Mouse (Mus musculus) forebrain, embryonic 10.5 days (tissue): ENCODE measurements at regions not wholly inside any gene's neighbourhood (a gene's known extent, or its start where the extent isn't known, plus 50 kb on each side); places are given as distances from the start of the nearest gene placed in this dataset.

Experiments used
- DNase-seq: peaks from one replicate; pipeline ENCODE4 v3.0.0-alpha.2; 2017; ENCODE audit warnings: low spot score; ENCODE audit errors: extremely low spot score
- H3K27ac ChIP-seq: fragments of 300-500 bp; sonication (generic); 2 replicates; pipeline ENCODE4 v1.5.1; 2016; ENCODE audit warnings: mild to moderate bottlenecking
- H3K27me3 ChIP-seq: fragments of 300-500 bp; sonication (generic); 2 replicates; pipeline ENCODE4 v1.6.1; 2016; ENCODE audit warnings: mild to moderate bottlenecking; ENCODE audit not compliant: poor library complexity, severe bottlenecking
- H3K36me3 ChIP-seq: fragments of 300-500 bp; sonication (generic); replicated peaks from 2 replicates; pipeline ENCODE4 v1.6.1; 2016; ENCODE audit warnings: mild to moderate bottlenecking, moderate library complexity
- H3K4me1 ChIP-seq: fragments of 300-500 bp; sonication (generic); 2 replicates; pipeline ENCODE4 v1.6.1; 2016
- H3K4me3 ChIP-seq: fragments of 300-500 bp; sonication (generic); 2 replicates; pipeline ENCODE4 v1.5.1; 2016; ENCODE audit warnings: mild to moderate bottlenecking, moderate library complexity
- H3K9me3 ChIP-seq: fragments of 300-500 bp; sonication (generic); 2 replicates; pipeline ENCODE4 v1.6.1; 2016; ENCODE audit warnings: mild to moderate bottlenecking, moderate library complexity
- WGBS: fragments of 180-500 bp; shearing (Covaris S2); methylation state at CpG from one replicate; pipeline ENCODE4 v1.1.7; 2016; 5-methylcytosine and 5-hydroxymethylcytosine counted together

DNA sequence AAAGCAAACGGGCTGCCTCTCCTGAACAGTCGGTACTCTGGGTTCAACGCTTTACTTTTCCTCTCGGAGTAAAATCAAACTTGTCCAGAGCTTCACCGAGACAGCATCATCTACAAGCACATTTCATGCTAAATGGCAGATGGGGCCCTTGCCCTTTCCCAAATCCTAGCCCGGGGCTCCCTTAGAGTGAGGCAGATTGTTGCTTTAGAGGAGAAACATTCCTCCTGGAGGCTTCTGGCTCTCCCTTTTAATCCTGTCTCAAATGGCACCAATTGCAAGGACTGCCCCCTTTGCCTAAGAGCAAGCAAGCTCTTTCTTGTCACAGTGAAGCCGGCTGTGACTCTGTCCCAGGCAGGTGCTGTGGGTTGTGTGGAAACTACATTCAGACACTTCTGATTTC, 255.5 kb upstream of the Sox11 start:
- H3K4me1 ChIP-seq = peaks cover 31% of the 10 kb centered on the region
- 50% methylated on average over 7 of the region's 7 CpGs for WGBS

DNA sequence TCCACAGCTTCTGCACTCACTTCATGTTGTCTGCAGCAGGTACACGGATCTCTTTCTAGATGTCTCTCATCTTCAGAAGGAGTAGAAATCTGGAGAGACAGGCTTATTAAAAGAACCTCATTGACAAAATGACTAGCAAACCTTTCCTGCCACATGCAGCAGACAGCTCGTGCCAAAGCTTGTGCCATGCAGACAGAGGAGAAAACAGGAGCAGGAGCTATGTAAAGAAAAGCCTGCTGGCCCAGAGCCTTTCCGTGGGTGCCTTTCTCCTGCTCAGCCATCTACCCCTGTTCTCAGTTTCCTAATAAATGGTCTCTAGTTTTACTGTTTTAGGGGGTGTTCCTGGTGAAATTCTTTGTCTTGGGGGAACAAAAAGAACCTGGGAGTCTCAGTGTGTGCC, 254.9 kb upstream of the Sox11 start:
- H3K27me3 ChIP-seq = no peaks in the 10 kb centered on the region
- H3K4me3 ChIP-seq = no peak overlapping the region
- H3K36me3 ChIP-seq = no peaks in the 10 kb centered on the region
- peak overlapping the region; percentile 76 for H3K27ac ChIP-seq
- peaks cover 31% of the 10 kb centered on the region for H3K4me1 ChIP-seq
- H3K9me3 ChIP-seq = no peaks in the 10 kb centered on the region
- no peak for DNase-seq
- 52% methylated on average over 3 of the region's 3 CpGs for WGBS

More for the DNA sequence above, 255.5 kb upstream of the Sox11 start:
- 0 out of 2 replicates have a peak, but pooled peaks cover 2% of the 10 kb centered on the region for H3K9me3 ChIP-seq
- no peak overlapping the region for H3K4me3 ChIP-seq
- no peaks in the 10 kb centered on the region for H3K27me3 ChIP-seq
- H3K36me3 ChIP-seq = no peaks in the 10 kb centered on the region
- DNase-seq = peak; percentile 19
- peak overlapping the region; percentile 76 for H3K27ac ChIP-seq

DNA sequence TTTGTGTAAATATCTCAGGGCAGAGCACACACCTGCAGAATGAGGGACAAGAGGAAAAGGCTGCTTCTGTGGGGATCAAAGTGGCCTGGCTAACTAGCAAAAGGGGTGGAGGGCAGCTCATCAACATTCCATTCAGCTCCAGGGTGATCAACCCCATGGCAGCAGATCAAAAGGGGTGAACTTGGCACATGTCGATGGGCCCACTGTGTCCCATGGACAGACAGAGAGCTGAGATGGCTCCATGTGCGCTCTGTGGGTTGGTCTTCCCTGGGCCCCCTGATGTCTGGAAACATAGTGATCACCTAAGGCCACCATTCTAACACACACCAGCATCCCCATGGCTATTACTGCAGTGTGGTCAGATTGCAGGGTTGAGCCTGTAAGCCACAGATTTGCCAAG, 253.2 kb upstream of the Sox11 start:
- whole genome bisulfite sequencing = 74% methylated on average over 2 of the region's 2 CpGs

DNA sequence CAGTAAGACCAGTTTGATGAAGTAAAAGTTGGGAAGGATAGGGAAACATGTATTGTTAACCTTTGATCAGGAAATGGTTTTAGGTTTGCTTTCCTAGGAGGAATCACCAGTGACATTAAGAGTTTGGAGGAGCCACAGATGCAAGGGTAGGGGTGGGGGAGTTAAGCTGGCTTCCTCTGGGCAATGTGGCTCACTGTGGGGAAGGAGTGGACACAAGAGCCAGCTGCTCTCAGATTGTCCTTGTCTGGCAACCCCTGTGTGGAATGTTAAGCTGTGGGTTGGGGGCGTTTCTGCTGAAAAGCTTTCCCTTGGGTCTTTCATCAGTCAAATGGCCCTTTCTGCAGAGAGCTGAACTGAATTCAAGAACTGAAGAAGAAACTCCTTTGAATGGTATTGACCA, 251.1 kb upstream of the Sox11 start:
- no peak overlapping the region for H3K27ac ChIP-seq
- WGBS = 56% methylated on average over 1 of the region's 1 CpGs

More for the DNA sequence above, 253.2 kb upstream of the Sox11 start:
- no peak for DNase-seq
- no peaks in the 10 kb centered on the region for H3K27me3 ChIP-seq
- H3K27ac ChIP-seq = peak overlapping the region; percentile 56; the same call in 1 of the 2 replicates
- H3K4me1 ChIP-seq = peaks cover 31% of the 10 kb centered on the region
- H3K36me3 ChIP-seq = no peaks in the 10 kb centered on the region
- H3K4me3 ChIP-seq = no peak overlapping the region
- no peaks in the 10 kb centered on the region for H3K9me3 ChIP-seq

DNA sequence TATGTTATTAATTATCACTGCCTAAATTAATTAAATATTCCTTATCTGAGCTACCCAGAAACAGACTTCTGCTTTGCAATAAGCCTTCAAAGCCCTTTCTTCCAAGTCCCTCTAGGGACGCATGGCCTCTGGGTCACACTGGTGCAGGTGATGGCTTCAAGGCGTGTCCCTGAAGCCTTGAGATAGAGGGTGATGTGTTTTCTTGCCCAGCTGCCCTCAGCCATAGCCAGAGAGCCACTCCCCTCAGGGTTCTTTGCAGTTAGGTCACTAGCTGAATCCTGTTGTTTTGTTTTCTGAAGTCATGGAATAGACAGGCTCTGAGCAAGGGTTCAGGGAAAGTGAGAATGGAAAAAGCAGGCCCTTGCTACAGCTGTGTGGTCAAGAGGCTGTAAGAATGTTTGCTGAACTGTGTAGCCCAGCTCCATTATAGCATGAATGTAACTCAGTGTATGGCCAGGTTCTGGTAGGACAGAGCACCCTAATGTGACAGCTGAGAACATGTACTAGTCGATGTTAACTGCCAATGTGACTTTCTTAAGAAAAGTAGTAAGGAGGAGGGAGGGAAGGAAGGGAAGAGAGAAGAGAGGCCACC, 233.8 kb upstream of the Sox11 start:
- H3K27me3 ChIP-seq = no peaks in the 10 kb centered on the region
- WGBS = 72% methylated on average over 3 of the region's 3 CpGs
- H3K4me1 ChIP-seq = peaks cover 23% of the 10 kb centered on the region
- DNase-seq = peak; percentile 17
- H3K36me3 ChIP-seq = no peaks in the 10 kb centered on the region
- H3K27ac ChIP-seq = peak overlapping the region; percentile 70
- no peaks in the 10 kb centered on the region for H3K9me3 ChIP-seq
- H3K4me3 ChIP-seq = no peak overlapping the region

More for the DNA sequence above, 251.1 kb upstream of the Sox11 start:
- no peak for DNase-seq
- H3K36me3 ChIP-seq = no peaks in the 10 kb centered on the region
- H3K4me3 ChIP-seq = no peak overlapping the region
- peaks cover 26% of the 10 kb centered on the region for H3K4me1 ChIP-seq
- no peaks in the 10 kb centered on the region for H3K9me3 ChIP-seq
- H3K27me3 ChIP-seq = no peaks in the 10 kb centered on the region

DNA sequence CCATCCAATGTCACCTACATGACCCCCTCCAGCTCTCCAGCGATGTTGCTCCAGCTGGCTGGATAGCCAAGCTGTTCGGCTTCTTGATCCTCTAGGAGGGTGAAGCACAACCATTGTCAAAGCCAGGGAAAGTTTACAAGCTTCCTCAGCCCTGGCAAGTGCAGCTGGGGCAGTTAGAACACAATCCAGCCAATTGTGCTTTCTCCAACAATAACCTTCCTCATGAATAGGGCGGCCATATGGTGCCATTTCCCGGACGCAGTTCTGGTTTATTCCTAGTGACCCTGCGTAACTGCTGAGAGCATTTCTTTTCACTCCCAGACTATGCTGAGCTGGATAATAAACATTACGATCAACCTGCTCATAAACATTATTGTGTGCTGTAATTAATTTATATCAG, 233.3 kb upstream of the Sox11 start:
- Histone ChIP-seq H3K9me3 (no peaks in the 10 kb centered on the region), H3K4me1 (peaks cover 23% of the 10 kb centered on the region), H3K27me3 (no peaks in the 10 kb centered on the region), H3K36me3 (no peaks in the 10 kb centered on the region), H3K4me3 (no peak overlapping the region), H3K27ac (peak overlapping the region; percentile 70; the same call in 1 of the 2 replicates)
- DNase-seq = peak; percentile 39
- 52% methylated on average over 7 of the region's 7 CpGs for WGBS

DNA sequence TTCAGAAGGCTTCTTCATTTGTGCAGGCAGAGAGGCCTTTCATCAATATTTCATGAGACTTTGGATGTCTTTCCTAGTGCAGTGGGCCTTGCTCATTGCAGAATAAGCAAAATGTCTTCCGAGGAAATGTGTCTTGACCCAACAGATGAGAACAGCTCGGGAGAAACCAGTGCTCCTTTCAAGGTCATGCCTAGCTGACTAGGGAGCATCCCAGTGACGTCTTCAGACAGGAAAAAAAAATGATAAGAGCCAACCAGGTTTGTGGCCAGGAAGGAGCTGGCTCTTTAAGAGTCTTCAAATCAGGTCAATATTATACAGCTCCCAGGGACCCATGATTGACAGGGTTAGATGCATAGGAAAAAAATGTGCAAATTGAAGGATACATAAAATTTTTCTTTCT, 224.9 kb upstream of the Sox11 start:
- H3K27me3 ChIP-seq = no peaks in the 10 kb centered on the region
- H3K4me3 ChIP-seq = no peak overlapping the region
- 75% methylated on average over 3 of the region's 3 CpGs for WGBS
- no peaks in the 10 kb centered on the region for H3K9me3 ChIP-seq
- peak overlapping the region; percentile 87 for H3K27ac ChIP-seq
- H3K36me3 ChIP-seq = no peaks in the 10 kb centered on the region
- peaks cover 60% of the 10 kb centered on the region for H3K4me1 ChIP-seq
- DNase-seq = no peak

DNA sequence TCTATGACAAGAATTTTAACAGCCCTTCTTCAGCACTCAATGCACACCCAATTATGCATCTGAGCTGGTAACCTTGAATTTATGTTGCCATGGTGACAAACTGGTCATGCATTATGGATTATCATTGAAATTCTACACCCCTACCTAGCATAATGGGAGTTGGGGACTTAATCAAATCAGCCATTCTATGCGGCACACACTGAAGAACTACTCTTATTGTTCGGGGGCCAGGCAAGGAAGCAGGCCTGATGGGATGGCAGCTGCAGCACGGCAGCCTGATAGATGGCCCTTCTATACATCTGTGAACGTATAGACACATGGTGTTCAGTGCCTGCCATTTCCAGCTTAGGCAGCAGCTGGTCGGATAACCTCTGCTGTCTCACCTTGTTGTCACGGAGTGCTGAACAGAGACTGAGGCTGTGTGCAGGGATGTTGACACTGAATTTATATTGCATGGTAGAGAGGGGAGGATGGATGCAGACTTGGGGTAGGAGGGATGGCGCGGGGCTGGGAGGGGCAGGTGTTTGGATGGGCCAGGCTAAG, 223.7 kb upstream of the Sox11 start:
- 21% methylated on average over 8 of the region's 8 CpGs for WGBS
- Histone ChIP-seq H3K36me3 (no peaks in the 10 kb centered on the region), H3K9me3 (no peaks in the 10 kb centered on the region), H3K4me1 (peaks cover 60% of the 10 kb centered on the region), H3K27ac (peak overlapping the region; percentile 87), H3K27me3 (no peaks in the 10 kb centered on the region), H3K4me3 (peak overlapping the region; percentile 36)
- peak; percentile 64 for DNase-seq

DNA sequence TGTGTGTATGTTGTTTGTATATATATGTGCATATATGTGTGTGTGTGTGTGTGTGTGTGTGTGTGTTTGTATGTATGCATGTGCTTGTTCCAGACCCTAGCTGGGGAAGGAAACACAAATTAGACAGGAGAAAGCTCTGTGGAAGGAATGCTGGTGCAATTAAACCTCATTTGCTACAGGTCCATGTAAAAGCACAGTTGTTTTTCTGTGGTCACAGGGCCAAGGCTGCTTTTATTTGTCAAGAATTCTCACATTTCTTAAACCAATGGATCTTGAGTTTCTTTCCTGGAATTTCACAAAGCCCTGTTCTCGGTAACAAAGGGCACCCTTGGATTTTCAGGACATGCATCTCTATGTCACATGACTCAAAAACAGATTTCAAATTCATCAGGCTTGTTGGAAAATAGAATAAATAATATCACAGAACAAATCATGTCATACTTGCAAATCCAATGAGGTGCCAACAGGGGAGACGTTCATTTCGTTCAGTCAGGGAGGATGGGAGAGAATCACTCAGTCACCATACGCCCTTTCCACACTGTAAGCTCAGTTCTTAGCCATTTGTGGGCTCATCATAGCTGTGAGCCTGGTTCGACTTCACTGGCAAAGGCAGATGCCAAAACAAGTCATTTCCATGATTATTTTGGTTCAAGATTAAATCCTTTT, 222.4 kb upstream of the Sox11 start:
- WGBS = 65% methylated on average over 5 of the region's 5 CpGs

DNA sequence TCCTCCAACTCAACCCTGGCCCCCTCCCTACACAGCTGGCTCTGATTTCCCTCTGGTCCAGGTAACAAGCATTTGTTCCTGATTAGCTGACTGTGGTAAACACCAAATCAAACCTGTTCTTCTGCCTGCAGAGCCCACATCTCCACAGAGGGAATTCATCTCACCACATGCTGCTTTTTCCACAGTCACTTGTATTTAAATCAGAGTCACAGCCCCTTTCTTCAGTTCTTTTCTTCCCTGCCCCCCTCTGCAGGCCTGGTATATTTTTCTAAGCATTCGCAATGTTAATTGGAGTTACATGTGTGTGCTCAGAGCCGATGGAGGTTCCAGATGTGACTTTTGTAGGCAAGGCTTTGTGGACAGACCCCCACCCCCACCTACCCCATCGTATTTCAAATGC, 221.5 kb upstream of the Sox11 start:
- Histone ChIP-seq H3K27ac (peak overlapping the region; percentile 87), H3K9me3 (no peaks in the 10 kb centered on the region; the same call in 1 of the 2 replicates), H3K4me3 (no peak overlapping the region), H3K36me3 (no peaks in the 10 kb centered on the region), H3K27me3 (no peaks in the 10 kb centered on the region), H3K4me1 (peaks cover 60% of the 10 kb centered on the region)
- peak; percentile 27 for DNase-seq
- 39% methylated on average over 3 of the region's 3 CpGs for WGBS

More for the DNA sequence above, 222.4 kb upstream of the Sox11 start:
- Histone ChIP-seq H3K36me3 (no peaks in the 10 kb centered on the region), H3K27ac (peak overlapping the region; percentile 87), H3K27me3 (no peaks in the 10 kb centered on the region), H3K4me3 (no peak overlapping the region), H3K4me1 (peaks cover 60% of the 10 kb centered on the region), H3K9me3 (no peaks in the 10 kb centered on the region)
- DNase-seq = no peak

DNA sequence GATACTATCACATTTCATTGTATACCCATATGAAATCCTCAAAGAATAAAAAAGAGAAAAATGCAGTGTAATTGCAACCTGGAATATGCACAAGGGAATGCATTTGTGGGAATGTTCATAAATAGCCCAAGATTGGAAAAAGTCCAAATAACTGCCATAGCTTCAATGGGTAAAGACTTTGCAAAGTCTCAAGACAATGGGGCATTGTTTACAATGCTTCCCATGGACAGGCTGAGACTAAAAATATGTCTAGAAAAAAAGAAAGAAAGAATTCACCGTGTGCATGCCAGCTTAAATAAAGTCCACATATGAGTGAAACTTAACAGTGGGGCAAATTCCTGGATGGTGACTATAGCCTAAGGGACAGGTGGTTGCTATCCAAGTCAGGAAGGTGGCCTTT, 210.4 kb upstream of the Sox11 start:
- no peaks in the 10 kb centered on the region for H3K27me3 ChIP-seq
- H3K4me1 ChIP-seq = no peaks in the 10 kb centered on the region
- H3K4me3 ChIP-seq = no peak overlapping the region
- no peak for DNase-seq
- WGBS = 78% methylated on average over 1 of the region's 1 CpGs
- H3K27ac ChIP-seq = no peak overlapping the region
- no peaks in the 10 kb centered on the region for H3K9me3 ChIP-seq
- no peaks in the 10 kb centered on the region for H3K36me3 ChIP-seq

DNA sequence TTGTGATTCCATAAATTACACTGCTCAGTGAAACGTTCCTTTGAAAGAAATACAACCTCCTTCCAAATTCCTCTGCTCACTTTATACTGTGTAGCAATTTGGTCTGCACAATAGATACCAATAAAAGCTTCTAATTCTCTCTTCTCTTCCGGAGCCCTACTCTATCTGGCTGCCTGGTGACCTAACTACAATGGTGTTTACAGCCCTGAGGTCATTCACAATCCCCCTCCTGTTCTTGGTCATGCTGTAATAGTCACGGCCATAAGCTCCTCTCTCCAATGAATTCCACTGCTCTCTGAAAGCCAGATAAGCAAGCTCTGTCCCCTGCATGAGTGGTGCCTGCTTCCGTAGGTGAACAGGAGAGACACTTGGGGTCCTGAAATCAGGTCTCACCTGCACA, 195.8 kb upstream of the Sox11 start:
- Histone ChIP-seq H3K36me3 (no peaks in the 10 kb centered on the region), H3K9me3 (0 out of 2 replicates have a peak, but pooled peaks cover under 1% of the 10 kb centered on the region), H3K27ac (no peak overlapping the region), H3K4me1 (peaks cover 12% of the 10 kb centered on the region), H3K27me3 (no peaks in the 10 kb centered on the region), H3K4me3 (no peak overlapping the region)
- 30% methylated on average over 4 of the region's 4 CpGs for WGBS
- no peak for DNase-seq

DNA sequence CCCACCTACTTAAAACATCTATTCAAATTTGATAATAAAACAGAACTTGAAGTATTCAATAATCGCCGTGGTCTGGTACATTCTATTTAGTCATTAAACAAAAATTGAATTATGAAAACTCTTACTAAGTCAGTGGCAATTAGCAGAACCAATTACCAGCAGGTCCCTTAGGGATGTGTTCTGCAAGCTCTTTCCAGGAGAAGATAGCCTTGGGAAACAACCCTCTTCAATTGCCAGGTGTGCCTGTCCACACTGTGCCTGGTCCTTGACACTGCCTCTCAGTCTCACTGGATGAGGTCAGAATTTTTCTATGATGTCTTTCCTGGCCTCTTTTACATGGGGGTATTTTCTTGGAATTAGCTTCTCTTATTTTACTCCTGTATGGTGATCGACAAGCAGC, 195.1 kb upstream of the Sox11 start:
- Histone ChIP-seq H3K36me3 (no peaks in the 10 kb centered on the region), H3K27ac (no peak overlapping the region), H3K27me3 (no peaks in the 10 kb centered on the region), H3K4me1 (peaks cover 12% of the 10 kb centered on the region), H3K9me3 (0 out of 2 replicates have a peak, but pooled peaks cover 4% of the 10 kb centered on the region), H3K4me3 (no peak overlapping the region)
- no peak for DNase-seq
- WGBS = 93% methylated on average over 3 of the region's 3 CpGs
